Mouse (Mus musculus) cerebellum, adult 2 months (tissue): ENCODE results near the gene Ralbp1.

Experiments used
- CTCF ChIP-seq: fragments of 200-500 bp; IDR thresholded peaks from 2 replicates; pipeline ENCODE4 v1.5.1; 2011; ENCODE audit warnings: low read depth, mild to moderate bottlenecking, control low read depth, low read length, moderate library complexity, borderline replicate concordance; ENCODE audit not compliant: insufficient read depth
- POLR2A ChIP-seq: fragments of 200-500 bp; IDR thresholded peaks from 2 replicates; pipeline ENCODE4 v1.6.1; 2011; ENCODE audit warnings: low read length, control low read depth, borderline replicate concordance; ENCODE audit not compliant: insufficient read depth

- TF ChIP-seq CTCF (no peak), POLR2A (no peak)
Measured at GRCm38 (mm10) chr17:65839541-65840256, 45.9 kb downstream of the Ralbp1 start.
